Mouse (Mus musculus) cerebellum, adult 2 months (tissue): ENCODE data around the gene Gm19426.

Source experiments
- CTCF ChIP-seq: fragments of 200-500 bp; IDR thresholded peaks from 2 replicates; pipeline ENCODE4 v1.5.1; 2011; ENCODE audit warnings: low read depth, mild to moderate bottlenecking, control low read depth, low read length, moderate library complexity, borderline replicate concordance; ENCODE audit not compliant: insufficient read depth
- POLR2A ChIP-seq: fragments of 200-500 bp; IDR thresholded peaks from 2 replicates; pipeline ENCODE4 v1.6.1; 2011; ENCODE audit warnings: low read length, control low read depth, borderline replicate concordance; ENCODE audit not compliant: insufficient read depth

DNA sequence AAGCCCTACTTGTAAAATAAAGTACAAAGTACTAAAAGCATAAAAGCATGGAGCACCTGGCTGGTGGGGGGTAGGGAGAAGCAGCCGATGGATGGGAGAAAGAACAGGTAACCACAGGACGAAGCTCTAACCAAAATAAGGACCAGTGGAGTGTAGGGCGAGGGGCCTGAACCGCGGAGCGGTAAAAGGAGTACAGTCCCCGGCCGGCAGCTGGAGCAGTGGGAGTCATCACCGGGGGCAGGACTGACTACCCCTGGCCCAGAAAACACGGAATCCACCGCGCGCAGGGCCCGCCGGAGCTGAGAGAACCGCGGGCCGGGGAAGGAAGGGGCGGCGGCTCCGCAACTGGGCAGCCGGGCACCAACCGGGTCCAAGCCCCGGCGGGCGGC, 29.0 kb downstream of the Gm19426 start:
- no peak for TF ChIP-seq POLR2A
- TF ChIP-seq CTCF = no peak
